Mouse (Mus musculus) MEL (cell line): Measurements from ENCODE around the gene 6030458C11Rik.

ENCODE experiments used
- BHLHE40 ChIP-seq: IDR thresholded peaks from 2 replicates; pipeline ENCODE4 v1.6.1; 2012; ENCODE audit warnings: low read depth, mild to moderate bottlenecking, inconsistent platforms, low read length, improper control_type of control experiment, borderline replicate concordance
- CHD1 ChIP-seq: IDR thresholded peaks from 2 replicates; pipeline ENCODE4 v1.6.1; 2012; ENCODE audit warnings: low read depth, mild to moderate bottlenecking, inconsistent platforms, low read length, improper control_type of control experiment
- CTCF ChIP-seq, 3 experiments: IDR thresholded peaks in 2 of 3; conservative IDR thresholded peaks in 1 of 3; 2 replicates each; pipeline ENCODE4 v1.5.1; 2011 to 2012; ENCODE audit warnings: low read length in 3 of 3, low read depth in 2 of 3, mild to moderate bottlenecking in 2 of 3, improper control_type of control experiment in 1 of 3, inconsistent platforms in 1 of 3, mixed read lengths in 1 of 3, moderate library complexity in 1 of 3; ENCODE audit not compliant: control insufficient read depth in 1 of 3, insufficient read depth in 1 of 3, poor library complexity in 1 of 3, severe bottlenecking in 1 of 3
- POLR2A ChIP-seq, 2 experiments: IDR thresholded peaks; 2 replicates each; pipeline ENCODE4 v1.6.1; 2011 to 2012; ENCODE audit warnings: low read length in 2 of 2, mild to moderate bottlenecking in 2 of 2, control low read depth in 1 of 2, improper control_type of control experiment in 1 of 2, low read depth in 1 of 2, moderate library complexity in 1 of 2; ENCODE audit not compliant: control insufficient read depth in 1 of 2, insufficient read depth in 1 of 2, poor library complexity in 1 of 2
- RAD21 ChIP-seq: IDR thresholded peaks from 2 replicates; pipeline ENCODE4 v1.6.1; 2011; ENCODE audit warnings: mild to moderate bottlenecking, low read depth, low read length, improper control_type of control experiment
- ZNF384 ChIP-seq: IDR thresholded peaks from 2 replicates; pipeline ENCODE4 v1.6.1; 2012; ENCODE audit warnings: low read depth, mild to moderate bottlenecking, inconsistent platforms, low read length, improper control_type of control experiment

- TF ChIP-seq CHD1 (no peak), BHLHE40 (no peak), RAD21 (no peak), CTCF (IDR thresholded peaks at IDR 0.05 in 2 of 3, conservative IDR thresholded peaks at IDR 0.05 in 1 of 3; ENCODE audit: control insufficient read depth in 1 of 3, insufficient read depth in 1 of 3, low read depth in 2 of 3, low read length in 3 of 3, poor library complexity in 1 of 3, severe bottlenecking in 1 of 3) (no peak), POLR2A (IDR thresholded peaks at IDR 0.05; ENCODE audit: control insufficient read depth in 1 of 2, insufficient read depth in 1 of 2, low read depth in 1 of 2, low read length in 2 of 2, poor library complexity in 1 of 2) (no peak), ZNF384 (no peak)
Observed at GRCm38 (mm10) chr15:12795909-12796470, 28.5 kb downstream of the 6030458C11Rik start.
